Mouse (Mus musculus) heart, adult 2 months (tissue): ENCODE measurements around the gene Adh7.

Experiments used
- CTCF ChIP-seq: fragments of 200-600 bp; IDR thresholded peaks from 2 replicates; pipeline ENCODE4 v1.8.1; 2022; ENCODE audit warnings: antibody characterized with exemption, mild to moderate bottlenecking, moderate library complexity
- EP300 ChIP-seq: fragments of 200-500 bp; IDR thresholded peaks from 2 replicates; pipeline ENCODE4 v1.6.1; 2011; ENCODE audit warnings: low read depth, low read length, control low read depth; ENCODE audit not compliant: insufficient read depth

GRCm38 (mm10) chr3:138251156-138251555 is 33.6 kb downstream of the Adh7 start:
- TF ChIP-seq EP300, result no peak
- no peak for TF ChIP-seq CTCF
